Mouse (Mus musculus): ENCODE data around the gene Dzank1.

Gene Dzank1

DNA sequence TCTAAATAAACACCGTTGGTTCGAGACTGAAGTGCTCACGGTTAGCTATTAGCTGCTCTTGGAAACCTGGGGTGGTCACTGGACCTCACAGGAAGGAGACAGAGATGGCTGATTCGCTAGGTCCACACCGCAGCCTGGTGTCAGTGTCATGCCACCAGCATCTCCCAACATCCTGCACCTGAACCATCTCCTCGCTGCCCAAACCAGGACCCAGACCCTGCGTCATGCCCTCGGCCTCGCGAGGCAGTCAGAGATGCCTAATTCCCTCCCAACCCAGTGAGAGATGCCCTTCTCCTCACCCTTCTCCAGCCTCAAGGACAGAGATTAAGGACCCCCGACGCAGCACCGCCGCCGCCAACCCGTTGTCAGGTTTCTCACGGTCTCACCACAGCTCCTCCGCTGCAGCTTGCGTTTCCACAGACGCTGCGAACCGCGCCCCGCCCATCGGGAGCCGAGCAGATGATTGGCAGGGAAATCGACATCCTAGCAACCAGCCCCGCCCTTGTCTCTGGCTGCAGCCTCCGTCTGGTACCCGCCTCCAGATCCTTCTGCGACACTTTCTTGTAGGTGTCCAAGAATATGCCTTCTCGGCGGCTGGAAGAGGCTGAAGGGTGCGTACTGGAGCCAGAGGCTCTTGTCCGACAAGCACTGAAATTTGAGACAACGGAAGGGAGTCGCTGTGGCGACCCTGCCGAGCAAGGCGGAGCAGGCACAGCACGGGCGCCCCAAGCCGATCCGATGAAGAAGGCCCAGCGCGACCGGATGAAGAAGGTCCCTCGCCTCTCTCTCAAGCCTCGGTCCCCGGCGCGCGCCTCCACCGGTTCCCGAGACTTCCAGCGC lies at the start of gene Dzank1, which contains the start of gene Polr3f:
TSS of gene Dzank1 (minus strand) at position 434 of the 840 bp plus-strand sequence.
TSS of gene Polr3f (plus strand) at position 738 of the 840 bp plus-strand sequence.
- peak; percentile 97 for DNase-seq

- DNase-seq, result peak; percentile 92 to 93
Measured at GRCm38 (mm10) chr2:144555820-144556552, 28.8 kb upstream of the Dzank1 start, which contains the start of gene Sec23b. Sec23b (plus strand) TSS chr2:144556229.

GRCm38 (mm10) chr2:144555286-144555819 lies 28.1 kb upstream of the Dzank1 start:
- peak in 1 of 2 experiments; percentile 22 for DNase-seq

DNA sequence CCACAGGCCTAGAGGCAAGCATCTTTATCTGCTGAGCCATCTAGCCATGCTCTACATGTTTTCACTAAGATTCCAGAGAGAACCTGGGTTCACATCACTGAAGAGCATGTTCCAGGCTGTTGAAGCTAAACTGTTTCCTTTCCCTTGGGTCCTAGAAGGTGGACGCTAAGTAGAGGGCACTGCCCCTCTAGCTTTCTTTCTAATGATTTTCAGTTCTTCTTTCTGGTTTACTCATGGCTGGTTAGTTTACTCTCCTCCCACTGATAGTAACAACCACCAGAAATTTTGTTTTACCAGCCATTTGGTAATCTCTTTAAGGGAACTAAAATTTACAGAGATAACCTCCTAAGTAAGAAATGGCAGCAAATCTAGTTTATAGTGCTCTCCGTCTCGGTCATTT lies 26.7 kb upstream of the Dzank1 start:
- DNase-seq, result no peak

DNA sequence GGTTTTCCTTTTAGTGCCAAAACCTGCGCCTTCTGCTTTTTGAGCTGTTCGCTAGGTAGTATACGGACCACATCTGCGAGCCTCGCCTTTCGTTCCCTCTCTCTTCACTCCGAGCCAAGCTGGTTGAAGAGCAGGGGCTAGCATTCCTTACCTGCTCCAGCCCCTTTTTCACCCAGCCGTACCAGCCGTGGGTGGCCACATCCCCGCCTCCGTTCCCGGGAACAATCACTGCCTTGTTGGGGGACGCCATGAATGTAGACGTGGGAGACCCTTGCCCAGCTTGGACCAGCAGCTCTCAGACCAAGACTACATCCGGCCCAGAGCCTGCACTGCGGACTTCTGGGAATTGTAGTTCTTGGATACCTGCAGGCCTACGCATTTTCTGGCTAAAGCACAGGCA lies 23.3 kb upstream of the Dzank1 start, which contains the start of gene Rbbp9:
TSS of gene Rbbp9 (minus strand) at position 341 of the 400 bp plus-strand sequence.
- DNase-seq, result peak; percentile 54 to 56

GRCm38 (mm10) chr2:144547559-144547958 lies 20.3 kb upstream of the Dzank1 start:
- no peak for DNase-seq

GRCm38 (mm10) chr2:144545481-144545880 lies 18.3 kb upstream of the Dzank1 start:
- no peak for DNase-seq

DNA sequence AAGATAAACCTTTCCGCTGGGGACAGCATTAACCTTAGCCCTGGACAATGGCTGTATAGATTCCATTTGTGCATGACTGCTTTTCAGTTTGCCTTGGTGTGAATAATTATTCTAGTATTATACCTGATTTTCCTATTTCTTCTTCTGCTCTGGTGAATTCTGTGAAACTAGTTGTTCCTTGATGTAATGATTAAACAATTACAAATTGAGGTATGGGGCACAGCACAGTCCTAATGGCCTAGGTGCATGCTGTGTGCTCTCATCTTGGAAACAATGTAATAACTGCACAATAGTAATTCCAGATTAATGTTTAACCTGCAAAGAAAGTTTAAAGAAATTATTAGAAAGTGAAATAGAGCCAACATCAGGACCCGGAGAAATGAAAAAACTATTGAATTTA lies 17.8 kb upstream of the Dzank1 start:
- no peak for DNase-seq

GRCm38 (mm10) chr2:144544630-144545029 lies 17.4 kb upstream of the Dzank1 start:
- DNase-seq, result no peak

DNA sequence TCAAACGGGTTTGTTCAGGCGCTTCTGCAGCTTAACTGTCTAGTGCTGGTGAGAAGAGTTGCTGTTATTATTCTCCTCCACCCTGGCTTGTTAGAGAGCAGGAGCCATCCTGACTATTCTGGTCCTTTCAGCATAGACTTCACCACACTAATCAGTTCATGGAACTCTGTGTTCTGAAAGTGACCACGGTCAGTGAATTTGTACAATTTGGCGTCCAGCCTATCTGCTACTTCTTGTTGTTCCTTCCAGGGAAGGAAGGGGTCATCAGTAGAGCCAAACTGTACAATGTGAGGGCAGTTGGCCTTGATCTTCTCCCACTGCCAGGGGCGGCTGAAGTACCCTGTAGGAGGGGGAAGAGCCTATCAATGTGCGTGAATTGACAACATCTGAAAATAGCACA lies 16.5 kb upstream of the Dzank1 start:
- no peak for DNase-seq

GRCm38 (mm10) chr2:144541246-144541645 lies 14.0 kb upstream of the Dzank1 start:
- DNase-seq, result no peak

DNA sequence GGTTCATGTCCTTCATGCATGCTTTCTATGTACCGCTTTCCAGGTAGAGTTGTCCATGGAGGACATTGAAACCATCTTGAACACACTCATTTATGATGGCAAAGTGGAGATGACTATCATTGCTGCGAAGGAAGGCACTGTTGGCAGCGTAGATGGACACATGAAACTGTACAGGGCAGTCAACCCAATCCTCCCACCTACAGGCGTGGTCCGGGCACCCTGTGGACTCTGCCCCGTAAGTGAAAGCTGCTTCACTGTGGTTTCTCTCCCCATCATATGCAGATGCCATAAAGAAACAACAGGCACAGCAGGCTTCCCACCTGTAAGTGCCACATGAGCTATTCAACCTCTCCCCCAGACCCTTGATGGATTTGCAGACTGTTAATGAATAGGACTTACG lies 9.9 kb upstream of the Dzank1 start:
- DNase-seq, result no peak

GRCm38 (mm10) chr2:144527821-144528174 lies 584 bp upstream of the Dzank1 start:
- no peak for DNase-seq

DNA sequence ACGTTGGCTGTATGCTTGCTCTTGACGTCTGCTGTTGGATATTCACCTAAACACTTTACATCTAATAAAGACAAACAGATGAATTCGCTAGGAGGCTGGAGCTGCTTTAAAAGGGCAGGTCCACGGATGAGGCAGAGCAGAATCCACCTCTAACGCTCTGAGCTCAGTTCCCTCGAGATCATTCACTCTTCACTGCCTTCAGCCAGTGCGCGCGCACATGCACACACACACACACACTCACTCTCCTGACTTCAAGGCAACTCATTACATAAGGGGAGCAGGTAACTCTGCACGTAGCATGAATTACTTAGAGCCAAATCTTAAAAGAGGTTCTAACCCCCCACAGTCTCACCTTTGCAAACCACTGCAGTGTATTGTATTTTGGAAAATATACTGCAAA lies 1.4 kb downstream of the Dzank1 start:
- peak; percentile 2 to 4 for DNase-seq

- DNase-seq, result no peak
Measured at GRCm38 (mm10) chr2:144519772-144520171, 7.4 kb downstream of the Dzank1 start.

- no peak for DNase-seq
Measured at GRCm38 (mm10) chr2:144514619-144515018, 12.6 kb downstream of the Dzank1 start.

- DNase-seq, result no peak
Measured at GRCm38 (mm10) chr2:144502134-144502533, 25.1 kb downstream of the Dzank1 start.

GRCm38 (mm10) chr2:144489342-144489741 lies 37.9 kb downstream of the Dzank1 start:
- no peak for DNase-seq

- DNase-seq, result no peak
Measured at GRCm38 (mm10) chr2:144487476-144487875, 39.7 kb downstream of the Dzank1 start.

GRCm38 (mm10) chr2:144485439-144485838 lies 41.8 kb downstream of the Dzank1 start:
- no peak for DNase-seq

GRCm38 (mm10) chr2:144484084-144484483 lies 43.1 kb downstream of the Dzank1 start:
- no peak for DNase-seq

DNA sequence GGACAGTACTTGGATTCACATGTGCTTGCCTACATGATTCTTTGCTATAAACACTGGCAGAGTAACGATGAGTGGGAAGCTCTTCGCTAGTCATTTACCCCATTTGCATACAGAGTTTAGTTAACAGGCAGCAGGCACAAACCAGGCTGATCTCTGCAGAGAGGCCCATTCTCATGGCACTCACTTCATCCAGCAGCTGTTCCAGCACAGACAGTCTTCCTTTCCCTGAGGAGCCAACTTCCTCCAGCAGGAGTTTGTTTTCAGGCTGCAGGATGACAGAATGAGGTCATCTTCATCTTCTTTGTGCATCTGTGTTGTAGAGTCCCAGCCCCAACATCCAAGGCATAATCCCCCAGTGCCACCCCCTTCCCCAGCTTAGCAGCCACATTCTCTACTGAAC lies 47.8 kb downstream of the Dzank1 start:
- no peak for DNase-seq

- peak; percentile 5 to 7 for DNase-seq
Measured at GRCm38 (mm10) chr2:144467203-144467602, 60.0 kb downstream of the Dzank1 start.
